Mouse (Mus musculus) adrenal gland, adult (tissue): ENCODE data around the gene Sipa1.

ENCODE experiments used
- DNase-seq, 2 experiments: peaks; one replicate each; pipeline ENCODE4 v3.0.0; 2022 to 2023; ENCODE audit warnings: low spot score in 1 of 2; ENCODE audit not compliant: inconsistent age in 2 of 2

Gene Sipa1

DNA sequence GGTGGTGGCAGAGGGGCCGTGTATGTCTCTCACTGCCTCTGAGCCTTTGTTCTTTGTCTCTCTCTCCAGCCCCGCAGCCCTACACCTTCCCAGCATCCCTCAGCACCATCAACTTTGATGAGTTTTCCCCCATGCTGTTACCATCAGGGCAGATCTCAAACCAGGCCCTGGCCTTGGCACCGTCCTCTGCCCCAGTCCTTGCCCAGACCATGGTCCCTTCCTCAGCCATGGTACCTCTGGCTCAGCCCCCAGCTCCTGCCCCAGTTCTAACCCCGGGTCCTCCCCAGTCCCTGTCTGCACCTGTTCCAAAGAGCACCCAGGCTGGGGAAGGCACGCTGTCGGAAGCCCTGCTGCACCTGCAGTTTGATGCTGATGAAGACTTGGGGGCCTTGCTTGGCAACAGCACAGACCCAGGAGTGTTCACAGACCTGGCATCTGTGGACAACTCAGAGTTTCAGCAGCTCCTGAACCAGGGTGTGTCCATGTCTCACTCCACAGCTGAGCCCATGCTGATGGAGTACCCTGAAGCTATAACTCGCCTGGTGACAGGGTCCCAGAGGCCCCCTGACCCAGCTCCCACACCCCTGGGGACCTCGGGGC is 16.7 kb downstream of the Sipa1 start:
- peak in 1 of 2 experiments; percentile 37 for DNase-seq

DNA sequence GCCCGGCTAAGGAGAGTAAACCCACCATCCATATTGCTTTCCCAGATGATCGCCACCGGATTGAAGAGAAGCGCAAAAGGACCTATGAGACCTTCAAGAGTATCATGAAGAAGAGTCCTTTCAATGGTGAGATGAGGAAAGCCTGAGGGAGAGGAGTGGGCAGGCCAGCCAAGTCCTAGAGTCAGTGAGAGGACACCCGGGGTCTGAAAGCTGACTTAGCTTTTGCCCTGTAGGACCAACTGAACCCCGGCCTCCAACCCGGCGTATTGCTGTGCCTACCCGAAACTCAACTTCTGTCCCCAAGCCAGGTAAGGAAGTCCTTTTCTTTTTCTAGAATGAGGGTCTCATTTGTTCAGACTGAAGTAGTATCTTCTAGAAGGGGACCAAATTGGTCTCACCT is 18.2 kb downstream of the Sipa1 start:
- DNase-seq: no peak

DNA sequence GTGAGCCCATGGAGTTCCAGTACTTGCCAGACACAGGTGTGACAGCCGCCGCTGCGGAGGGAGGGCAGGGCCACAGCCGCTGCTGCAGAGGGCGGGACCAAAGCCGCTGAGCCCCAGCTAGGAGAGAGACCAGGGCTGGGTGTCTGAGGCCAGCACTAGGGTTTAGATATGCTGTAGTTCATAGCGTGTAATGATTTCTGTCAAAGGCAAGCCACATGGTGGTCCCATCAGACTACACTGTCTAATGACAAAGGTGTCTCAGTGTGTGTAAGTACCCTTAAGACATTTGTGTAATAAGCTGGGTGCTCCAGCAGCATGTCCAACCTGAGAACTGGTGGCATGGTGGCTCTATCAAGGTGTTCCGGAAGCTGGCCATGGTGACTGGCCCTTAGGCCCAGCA is 21.9 kb downstream of the Sipa1 start:
- no peak for DNase-seq

DNA sequence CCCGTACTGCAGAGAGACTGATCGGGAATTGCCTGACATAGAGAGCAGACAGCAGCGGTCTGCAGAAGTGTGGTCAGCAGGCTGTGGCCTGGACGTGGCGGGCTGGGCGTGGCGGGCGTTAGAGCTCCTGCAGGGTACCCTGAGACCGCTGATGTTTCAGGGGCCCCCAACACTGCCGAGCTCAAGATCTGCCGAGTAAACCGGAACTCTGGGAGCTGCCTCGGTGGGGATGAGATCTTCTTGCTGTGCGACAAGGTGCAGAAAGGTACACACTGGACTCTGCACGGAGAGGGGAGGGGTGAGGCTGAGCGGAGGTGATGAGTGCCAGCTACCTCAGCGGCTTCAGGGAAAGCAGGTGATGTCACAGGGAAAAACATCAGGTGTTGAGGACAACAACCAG is 22.5 kb downstream of the Sipa1 start:
- peak in 1 of 2 experiments; percentile 37 for DNase-seq

DNA sequence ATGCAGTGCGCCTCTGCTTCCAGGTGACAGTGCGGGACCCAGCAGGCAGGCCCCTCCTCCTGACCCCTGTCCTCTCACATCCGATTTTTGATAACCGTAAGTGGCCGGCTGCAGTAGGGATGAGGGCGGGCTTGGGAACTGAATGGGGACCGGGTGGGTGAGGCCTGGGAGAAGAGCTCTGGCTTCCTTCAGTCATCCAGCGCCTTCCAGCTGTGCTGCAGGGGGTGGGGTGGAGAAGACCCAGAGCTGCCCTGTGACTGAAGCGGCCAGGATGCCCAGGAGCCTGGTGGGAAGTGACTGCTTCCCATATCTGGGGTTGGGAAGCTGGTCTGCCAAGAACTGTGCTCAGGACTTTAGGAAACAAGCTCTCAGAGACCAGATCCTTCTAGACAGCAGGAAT is 23.2 kb downstream of the Sipa1 start:
- peak in 1 of 2 experiments; percentile 57 for DNase-seq

DNA sequence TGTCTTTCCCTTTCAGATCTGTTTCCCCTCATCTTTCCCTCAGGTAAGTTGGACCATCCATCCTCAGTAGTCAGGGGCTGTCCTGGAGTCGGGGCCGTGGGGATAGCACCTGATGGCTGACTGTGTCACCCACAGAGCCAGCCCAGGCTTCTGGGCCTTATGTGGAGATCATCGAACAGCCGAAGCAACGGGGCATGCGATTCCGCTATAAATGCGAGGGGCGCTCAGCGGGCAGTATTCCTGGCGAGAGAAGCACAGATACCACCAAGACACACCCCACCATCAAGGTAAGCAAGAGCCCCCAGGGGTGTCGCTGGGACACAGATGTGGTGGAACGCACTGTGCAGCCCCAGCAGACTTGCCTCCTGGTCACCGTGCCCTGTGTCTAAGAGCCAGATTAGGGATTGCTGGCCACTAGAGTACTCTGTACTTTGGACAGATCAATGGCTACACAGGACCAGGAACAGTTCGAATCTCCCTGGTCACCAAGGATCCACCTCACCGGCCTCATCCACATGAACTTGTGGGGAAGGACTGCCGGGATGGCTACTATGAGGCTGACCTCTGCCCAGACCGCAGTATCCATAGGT is 25.0 kb downstream of the Sipa1 start:
- peak in 1 of 2 experiments; percentile 46 for DNase-seq

DNA sequence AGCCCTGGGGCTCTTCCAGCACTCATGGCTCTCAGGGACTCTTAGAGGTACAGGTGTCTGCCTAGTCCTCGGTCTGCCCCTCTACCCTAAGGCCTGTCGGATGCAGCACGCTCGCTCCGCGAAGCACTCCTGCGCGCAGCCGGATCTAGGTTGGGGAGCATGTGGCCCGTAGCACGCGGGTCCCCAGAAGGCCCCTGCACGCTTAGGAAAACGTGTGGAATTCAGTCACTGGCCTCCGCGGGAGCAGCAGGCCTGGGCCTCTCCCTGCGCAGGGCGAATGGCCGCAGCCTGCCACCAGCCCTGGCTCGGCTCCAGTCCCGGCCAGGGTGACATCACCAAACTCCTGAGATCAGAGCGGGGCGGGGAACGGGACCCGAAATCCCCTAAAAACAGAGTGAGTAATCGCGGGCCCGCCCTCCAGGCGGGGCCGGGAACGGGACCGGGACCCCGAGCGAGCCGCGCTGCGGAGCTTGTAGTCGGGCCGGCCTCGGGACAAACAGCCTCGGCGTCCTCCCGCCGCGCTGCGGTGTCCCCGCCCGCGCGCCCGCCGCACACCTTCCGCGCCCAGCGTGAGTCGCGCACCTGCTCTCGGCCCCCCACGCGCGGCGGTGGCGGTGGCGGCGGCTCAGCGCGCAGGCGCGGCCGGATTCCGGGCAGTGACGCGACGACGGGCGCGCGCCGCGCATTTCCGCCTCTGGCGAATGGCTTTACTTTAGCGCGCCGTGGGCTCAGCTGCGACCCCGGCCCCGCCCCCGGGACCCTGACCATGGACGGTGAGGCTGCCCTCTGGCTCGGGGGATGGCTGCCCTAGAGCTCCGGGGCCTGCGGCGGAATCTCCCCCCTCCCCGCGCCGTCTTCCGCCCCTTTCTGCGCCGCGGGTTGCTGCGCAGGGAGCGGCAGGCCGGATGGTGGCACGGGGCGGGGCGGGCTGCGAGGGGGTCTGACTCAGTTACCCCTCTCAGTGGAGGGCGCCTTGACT is 26.1 kb downstream of the Sipa1 start, which contains the start of gene Rela:
TSS of gene Rela (plus strand) at position 415 of the 979 bp plus-strand sequence.
- DNase-seq: peak; percentile 96 to 99

DNA sequence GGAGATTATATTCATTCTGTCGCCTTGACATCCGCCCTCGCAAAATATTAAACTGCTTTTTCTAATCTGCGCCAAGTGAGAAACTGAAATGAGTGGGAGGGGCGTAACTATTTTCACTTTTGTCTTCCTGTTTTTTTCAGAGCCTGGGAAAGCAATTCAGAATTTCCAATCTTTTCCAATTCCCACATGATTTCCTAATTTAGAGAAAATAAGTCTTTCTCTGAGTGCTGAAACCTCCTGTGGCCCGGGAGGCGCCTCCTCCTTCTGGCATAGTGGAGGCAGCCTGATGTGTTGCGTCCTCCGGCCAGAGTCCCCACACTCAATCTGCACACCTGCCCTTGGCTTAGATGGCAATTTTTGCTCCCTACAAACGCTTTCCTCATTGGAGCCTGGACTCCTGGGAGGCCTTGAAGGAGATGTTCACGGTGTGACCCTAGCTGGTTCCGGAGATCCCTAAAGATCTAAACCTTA is 26.9 kb downstream of the Sipa1 start:
- no peak for DNase-seq

DNA sequence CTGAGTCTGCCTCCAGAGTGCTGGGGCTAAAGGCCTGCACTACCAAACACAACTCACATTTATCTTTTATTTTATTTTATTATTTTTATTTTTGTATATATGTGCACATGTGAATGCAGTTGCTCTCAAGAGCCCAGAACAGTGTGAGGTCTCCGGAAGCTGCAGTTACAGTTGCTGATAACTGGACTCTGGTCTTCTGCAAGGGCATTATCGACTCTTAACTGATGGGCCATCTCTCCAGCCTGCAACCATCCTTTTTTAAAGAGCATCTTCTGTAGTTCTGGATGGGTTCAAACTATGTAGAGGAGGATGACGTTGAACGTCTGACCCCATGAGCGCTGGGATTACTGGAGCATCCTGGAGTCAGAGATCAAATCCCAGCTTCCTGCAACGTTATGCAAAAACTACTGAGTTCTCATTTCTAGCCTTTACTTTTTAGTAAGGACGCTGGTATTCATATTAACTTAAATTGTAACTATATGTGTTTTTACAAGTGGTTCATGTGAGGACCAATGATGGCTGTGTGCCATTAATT is 27.4 kb downstream of the Sipa1 start:
- peak in 1 of 2 experiments; percentile 39 for DNase-seq

DNA sequence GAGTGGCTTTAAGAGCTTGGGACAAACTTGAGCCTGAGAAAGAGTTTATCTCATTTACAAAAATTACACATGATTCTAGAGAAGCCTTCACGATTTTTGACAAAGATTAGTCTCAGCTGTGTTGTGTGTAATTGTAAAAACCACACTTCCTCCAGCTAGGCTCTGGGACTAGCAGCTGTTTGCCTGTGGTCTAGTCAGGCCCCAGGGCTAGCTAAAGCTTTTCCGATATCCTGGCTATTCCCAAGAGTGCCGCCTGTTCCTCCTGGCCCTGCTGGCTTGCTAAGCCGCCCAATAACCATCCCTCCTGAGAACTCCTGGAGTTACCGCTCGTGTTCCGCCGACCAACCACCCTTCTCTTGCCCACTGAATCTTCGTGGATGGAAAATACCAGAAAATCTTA is 31.4 kb downstream of the Sipa1 start:
- no peak for DNase-seq

DNA sequence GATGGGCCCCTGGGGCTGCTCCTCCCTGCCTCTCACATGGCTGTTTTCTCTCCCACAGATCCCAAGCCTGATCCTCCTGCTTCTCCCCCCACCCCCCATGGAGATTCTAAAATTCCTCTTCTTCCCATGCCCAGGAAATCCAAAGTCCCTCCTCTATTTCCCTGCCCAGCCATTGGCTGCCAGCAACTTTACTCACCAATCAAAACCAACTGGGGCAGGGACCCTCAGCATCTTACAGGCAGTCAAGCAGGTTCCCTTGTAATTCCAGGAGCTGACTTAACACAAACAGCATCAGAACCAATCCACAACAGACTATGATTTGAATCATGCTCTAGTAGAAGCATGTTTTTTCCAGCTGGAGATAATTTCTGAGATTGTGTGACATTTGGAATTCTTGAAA is 33.6 kb downstream of the Sipa1 start:
- no peak for DNase-seq

DNA sequence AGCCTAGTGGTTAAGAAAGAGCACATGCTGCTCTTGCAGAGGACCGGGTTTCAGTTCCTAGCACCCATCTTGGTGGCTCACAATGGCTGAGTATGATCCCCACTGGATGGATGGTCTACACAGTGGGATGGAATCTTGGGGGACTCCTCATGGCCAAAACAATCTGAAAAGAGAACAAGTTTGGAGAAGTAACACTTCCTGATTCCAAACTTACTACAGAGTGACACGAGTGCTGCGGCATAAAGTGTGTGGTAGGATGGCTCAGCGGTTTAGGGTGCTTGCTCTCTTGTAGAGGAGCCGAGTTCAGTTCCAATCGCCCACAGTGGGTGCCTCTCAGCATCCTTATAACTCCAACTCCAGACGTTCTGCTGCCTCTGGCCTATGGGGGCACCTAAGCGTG is 38.2 kb downstream of the Sipa1 start:
- no peak for DNase-seq

DNA sequence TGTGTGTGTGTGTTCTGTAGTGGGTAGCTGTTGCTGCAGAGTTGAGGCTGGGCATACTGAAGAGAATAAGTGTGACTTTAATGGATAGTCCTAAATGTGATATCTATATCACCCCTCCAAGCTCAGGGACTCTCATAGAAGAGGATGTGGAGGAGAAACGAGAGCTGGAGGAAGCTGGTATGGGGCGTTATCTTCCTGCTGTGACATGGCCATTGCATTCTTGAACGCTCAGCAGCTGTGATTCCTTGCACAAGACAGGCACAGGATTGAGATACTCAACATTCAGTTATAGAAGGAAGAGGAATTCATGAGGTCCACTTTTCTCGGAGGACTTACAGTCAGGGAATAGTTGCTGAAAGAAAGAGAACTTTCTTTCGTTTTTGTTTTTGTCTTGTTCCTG is 41.6 kb downstream of the Sipa1 start:
- DNase-seq: no peak

DNA sequence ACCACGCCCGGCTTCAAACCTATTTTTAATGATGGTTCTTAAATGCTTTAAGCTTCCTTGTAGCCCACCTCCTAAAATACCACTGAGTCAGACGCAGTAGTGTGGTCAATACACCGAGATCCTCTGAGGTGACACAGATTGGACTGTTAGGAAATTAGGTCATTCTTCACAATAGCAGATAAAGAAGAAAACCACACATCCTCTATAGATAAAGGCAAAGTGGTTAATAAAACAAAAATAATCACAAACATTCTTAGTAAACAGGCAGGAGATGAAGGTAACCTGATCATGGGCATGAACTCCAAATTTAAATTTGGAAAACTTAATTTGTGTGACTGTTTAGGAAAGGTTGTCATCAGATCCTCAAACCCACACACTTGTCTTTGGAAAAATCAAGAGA is 43.5 kb downstream of the Sipa1 start:
- no peak for DNase-seq

DNA sequence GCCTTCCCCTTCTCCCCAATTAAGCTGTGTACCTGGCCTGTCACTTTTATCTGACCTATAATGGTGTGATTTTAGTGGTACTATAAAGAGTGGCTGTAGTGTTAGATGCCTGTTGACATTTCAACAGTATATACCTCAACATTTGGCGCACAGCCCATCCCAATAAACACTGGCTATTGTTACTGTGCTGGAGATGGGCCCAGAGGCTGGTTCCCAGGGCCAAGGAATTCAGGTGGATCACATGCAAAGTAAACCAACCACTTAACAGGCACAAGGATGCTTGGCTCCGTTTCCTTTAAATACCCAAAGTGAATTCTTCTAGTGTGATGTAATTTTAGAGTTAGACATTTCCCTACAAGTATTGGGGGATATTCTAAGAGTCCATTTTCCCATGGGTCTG is 48.6 kb downstream of the Sipa1 start:
- DNase-seq: no peak

DNA sequence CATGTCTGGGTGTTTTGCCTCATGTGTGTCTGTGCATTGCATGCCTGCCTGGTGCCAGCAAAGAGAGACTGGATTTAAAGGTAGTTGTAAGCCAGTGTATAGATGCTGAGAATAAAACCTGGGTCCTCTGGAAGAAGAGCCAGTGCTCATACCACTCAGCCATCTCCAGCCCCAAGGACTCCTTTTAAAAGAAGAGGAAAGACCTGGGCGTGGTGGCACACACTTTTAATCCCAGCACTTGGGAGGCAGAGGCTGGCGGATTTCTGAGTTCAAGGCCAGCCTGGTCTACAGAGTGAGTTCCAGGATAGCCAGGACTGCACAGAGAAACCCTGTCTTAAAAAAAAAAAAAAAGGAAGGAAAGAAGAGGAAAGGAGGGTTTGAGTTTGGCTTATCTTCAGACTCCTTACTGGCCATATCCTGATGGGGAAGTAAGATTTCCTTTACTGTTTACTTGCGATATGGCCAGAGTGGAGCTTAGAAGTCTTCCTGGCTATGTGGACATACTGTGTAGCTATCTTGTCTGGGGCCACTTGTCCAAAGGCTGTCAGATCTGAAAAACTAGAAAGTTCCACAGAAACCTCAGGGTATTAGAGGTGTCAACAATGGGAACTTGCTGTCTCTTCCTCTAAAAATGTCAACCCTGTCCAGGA is 50.6 kb downstream of the Sipa1 start:
- DNase-seq: no peak

DNA sequence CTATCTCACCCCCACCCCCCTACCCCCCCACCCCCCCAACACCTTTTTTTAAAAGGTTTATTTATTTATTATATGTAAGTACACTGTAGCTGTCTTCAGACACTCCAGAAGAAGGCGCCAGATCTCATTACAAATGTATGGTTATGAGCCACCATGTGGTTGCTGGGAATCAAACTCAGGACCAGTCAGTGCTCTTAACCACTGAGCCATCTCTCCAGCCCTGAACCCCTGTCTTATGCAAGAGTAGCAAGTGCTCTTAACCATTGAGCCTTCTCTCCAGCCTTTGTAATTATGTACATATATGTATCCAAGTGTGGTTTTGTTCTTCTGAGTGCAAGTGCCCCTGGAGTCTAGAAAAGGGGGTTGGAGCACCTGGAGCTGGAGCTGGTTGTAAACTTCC is 51.5 kb downstream of the Sipa1 start:
- DNase-seq: no peak

DNA sequence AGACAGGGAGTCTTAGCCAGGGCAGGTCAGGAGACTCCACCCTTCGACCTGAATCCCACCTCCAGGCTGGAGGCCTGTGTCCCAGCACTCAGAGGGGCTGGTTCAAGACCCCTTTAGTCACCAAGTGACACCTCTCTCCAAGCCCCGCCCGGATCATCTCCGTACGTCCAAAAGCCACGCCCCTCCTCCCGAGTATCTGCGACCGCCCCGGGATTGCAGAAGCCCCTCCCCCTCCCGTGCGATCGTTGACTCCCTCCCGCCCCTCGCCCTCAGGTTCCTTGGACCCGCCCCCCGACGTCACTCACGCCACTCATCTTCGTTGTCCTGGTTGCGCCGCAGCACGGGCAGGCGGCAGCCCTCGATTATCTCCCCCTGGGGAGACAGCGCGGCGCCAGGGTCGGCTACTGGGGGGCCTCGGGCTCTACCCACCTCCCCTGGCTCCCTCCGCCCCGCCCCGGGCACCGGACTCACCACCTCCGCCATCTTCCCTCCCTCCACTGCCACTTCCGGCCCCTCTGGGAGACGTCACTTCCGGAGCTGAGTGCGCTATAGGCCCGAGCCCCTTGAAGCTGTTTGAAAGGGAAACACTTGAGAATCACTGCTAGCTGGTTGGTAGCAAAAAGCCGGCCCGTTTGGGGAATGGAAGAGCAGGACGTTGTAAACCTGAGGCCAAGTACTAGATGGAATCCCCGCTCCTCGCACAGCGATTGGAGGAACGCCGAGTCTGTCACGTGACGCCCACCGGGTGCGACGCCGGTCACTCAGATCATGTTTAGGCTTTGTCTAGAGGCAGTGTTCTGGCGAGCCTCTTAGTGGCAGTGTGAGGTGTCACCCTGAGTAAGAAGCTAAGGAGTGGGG is 53.7 kb downstream of the Sipa1 start, which contains the start of gene Kat5:
TSS of gene Kat5 (minus strand) at position 691 of the 858 bp plus-strand sequence.
- DNase-seq: peak; percentile 95 to 100

DNA sequence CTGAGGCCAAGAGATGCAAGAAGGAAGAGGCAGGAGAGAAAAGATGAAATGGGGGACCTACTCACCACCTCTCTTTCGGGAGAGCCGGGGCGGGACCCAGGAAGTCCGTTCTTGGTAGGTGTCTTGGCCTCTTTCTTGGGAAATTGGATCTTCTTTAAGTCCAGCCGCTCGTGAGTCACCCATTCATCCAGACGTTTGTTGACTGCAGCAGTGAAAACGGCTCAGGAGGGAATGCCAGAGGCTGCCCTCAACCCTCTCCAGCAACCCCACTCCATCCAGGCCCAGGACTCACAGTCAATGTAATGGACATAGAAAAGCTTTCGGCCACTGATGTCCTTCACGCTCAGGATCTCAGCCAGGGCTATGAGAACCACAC is 54.3 kb downstream of the Sipa1 start:
- no peak for DNase-seq

DNA sequence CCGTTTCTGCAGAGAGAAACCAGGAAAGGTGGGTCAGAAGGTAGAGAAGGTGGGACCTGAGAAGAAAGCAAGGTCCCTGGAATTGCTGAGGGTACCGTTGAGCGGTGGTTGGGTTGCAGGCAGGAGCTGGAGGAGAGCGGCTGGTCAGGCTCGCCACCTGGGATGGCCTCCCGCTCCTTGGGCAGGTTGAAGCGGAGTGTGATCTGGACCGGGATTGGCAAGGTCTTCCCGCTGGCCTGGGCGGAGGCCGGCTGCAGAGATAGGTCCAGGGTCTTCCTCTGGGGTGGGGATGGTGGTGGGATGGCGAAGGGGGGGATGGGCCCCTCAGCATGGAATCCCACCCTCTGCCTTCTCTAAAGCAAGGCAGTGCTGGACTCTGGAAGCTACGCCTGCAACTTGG is 54.8 kb downstream of the Sipa1 start:
- DNase-seq: peak in 1 of 2 experiments; percentile 27
